ENCODE assay signal across 28 mouse cellular contexts in the genomic region with DNA sequence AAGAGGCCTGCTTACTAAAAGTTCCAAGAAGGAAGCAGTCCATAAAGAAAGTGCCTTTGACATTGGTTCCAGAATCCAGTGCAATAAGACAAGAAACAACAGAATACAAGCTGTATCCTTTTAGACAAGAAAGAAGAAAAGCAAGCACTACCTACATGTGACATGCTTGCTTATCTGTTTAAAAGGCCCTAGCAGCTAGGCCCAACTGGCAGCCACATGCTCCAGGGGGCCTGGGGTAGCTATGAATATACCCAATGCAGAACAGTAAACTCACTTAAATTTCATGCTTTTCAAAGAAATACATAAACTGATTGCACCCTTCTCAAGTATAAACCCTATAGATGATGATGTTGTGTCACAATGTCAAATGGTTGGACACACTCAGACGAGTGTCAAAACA.
"Had no signal": no experiment of that assay in that cellular context is flagged by ENCODE, and none has a peak within 500 bp of the region (broad histone marks: within the 10 kb centered on the region; RNA-seq: fewer than 3 reads in every experiment).

No protein-coding gene starts in this region.

- H3K36me3 ChIP-seq: limb, embryonic 10.5 days; limb, embryonic 12.5 days; limb, embryonic 13.5 days; limb, embryonic 15.5 days; liver, embryonic 12.5 days; liver, embryonic 13.5 days; liver, embryonic 15.5 days; lung, embryonic 15.5 days; midbrain, embryonic 10.5 days; midbrain, embryonic 12.5 days; midbrain, embryonic 13.5 days; midbrain, embryonic 15.5 days had no signal

- DNase-seq: left cerebral cortex, postnatal 4 days; liver; liver, embryonic 13.5 days; liver, postnatal 0 days; lung, adult 18-20 months; lung, adult 2 months; lung, embryonic 14.5 days; lung, postnatal 10 days; lung, postnatal 14 days; lung, postnatal 36 days; lung, postnatal 4 days; midbrain, embryonic 14.5 days had no signal

- H3K27me3 ChIP-seq: limb, embryonic 12.5 days; limb, embryonic 13.5 days; limb, embryonic 15.5 days; liver, embryonic 12.5 days; liver, embryonic 13.5 days; liver, embryonic 15.5 days; lung, embryonic 15.5 days; midbrain, embryonic 12.5 days; midbrain, embryonic 13.5 days; midbrain, embryonic 15.5 days had no signal

- H3K9ac ChIP-seq: limb, embryonic 12.5 days; limb, embryonic 13.5 days; limb, embryonic 15.5 days; liver, embryonic 12.5 days; liver, embryonic 13.5 days; liver, embryonic 14.5 days; liver, embryonic 15.5 days; liver, postnatal 0 days; lung, embryonic 14.5 days; lung, embryonic 15.5 days; midbrain, embryonic 12.5 days; midbrain, embryonic 13.5 days; midbrain, embryonic 15.5 days had no signal

- H3K4me3 ChIP-seq: left cerebral cortex, adult 2 months; limb, embryonic 10.5 days; limb, embryonic 12.5 days; limb, embryonic 13.5 days; limb, embryonic 15.5 days; liver, embryonic 12.5 days; liver, embryonic 13.5 days; liver, embryonic 15.5 days; lung, embryonic 15.5 days; megakaryocyte, embryonic 14.5 days; midbrain, embryonic 10.5 days; midbrain, embryonic 12.5 days; midbrain, embryonic 13.5 days; midbrain, embryonic 15.5 days; myocyte had no signal

- H3K4me1 ChIP-seq: limb, embryonic 10.5 days; limb, embryonic 13.5 days; limb, embryonic 15.5 days; liver, embryonic 15.5 days; lung, embryonic 15.5 days had no signal

- H3K9me3 ChIP-seq: limb, embryonic 10.5 days; limb, embryonic 12.5 days; limb, embryonic 13.5 days; limb, embryonic 15.5 days; liver, embryonic 12.5 days; liver, embryonic 13.5 days; liver, embryonic 15.5 days; lung, embryonic 15.5 days; midbrain, embryonic 10.5 days; midbrain, embryonic 12.5 days; midbrain, embryonic 13.5 days; midbrain, embryonic 15.5 days had no signal

- H3K27ac ChIP-seq: left cerebral cortex, adult 2 months; limb, embryonic 10.5 days; limb, embryonic 12.5 days; limb, embryonic 13.5 days; limb, embryonic 15.5 days; liver, embryonic 12.5 days; liver, embryonic 13.5 days; liver, embryonic 14.5 days; liver, embryonic 15.5 days; lung, embryonic 15.5 days; macrophage; midbrain, embryonic 10.5 days; midbrain, embryonic 12.5 days; midbrain, embryonic 13.5 days; midbrain, embryonic 15.5 days had no signal
